Mouse (Mus musculus) 3T3-L1 (cell line): ENCODE results near the gene Fxr1.
"Not testable (repeated sequence)": the region's sequence is repeated elsewhere in the genome, so short reads cannot be mapped to it uniquely, and the experiment has no call there.

ENCODE experiments used
- DNase-seq: peaks from one replicate; pipeline ENCODE4 v3.0.0-alpha.2; 2015; ENCODE audit warnings: low read depth, low spot score

Gene Fxr1

GRCm38 (mm10) chr3:34041990-34042389 is 22.2 kb downstream of the Fxr1 start:
- DNase-seq: no peak

GRCm38 (mm10) chr3:34062352-34062751 is 42.6 kb downstream of the Fxr1 start:
- no peak for DNase-seq

GRCm38 (mm10) chr3:34068943-34069342 is 49.2 kb downstream of the Fxr1 start:
- not testable (repeated sequence) for DNase-seq

GRCm38 (mm10) chr3:34072726-34073125 is 53.0 kb downstream of the Fxr1 start:
- DNase-seq: no peak

- DNase-seq: no peak
These were observed 56.5 kb downstream of the Fxr1 start for GRCm38 (mm10) chr3:34076058-34076759.

GRCm38 (mm10) chr3:34080900-34081662 is 61.3 kb downstream of the Fxr1 start, which contains the start of gene Dnajc19:
Dnajc19 (minus strand) TSS chr3:34081321.
- DNase-seq: peak; percentile 92

- no peak for DNase-seq
These were observed 62.2 kb downstream of the Fxr1 start for GRCm38 (mm10) chr3:34081929-34082328.

- DNase-seq: no peak
These were observed 63.9 kb downstream of the Fxr1 start for GRCm38 (mm10) chr3:34083655-34084054.

GRCm38 (mm10) chr3:34102891-34103290 is 83.1 kb downstream of the Fxr1 start:
- DNase-seq: no peak

- DNase-seq: no peak
These were observed 84.3 kb downstream of the Fxr1 start for GRCm38 (mm10) chr3:34103902-34104672.

GRCm38 (mm10) chr3:34106421-34106820 is 86.7 kb downstream of the Fxr1 start:
- no peak for DNase-seq

GRCm38 (mm10) chr3:34107631-34108030 is 87.9 kb downstream of the Fxr1 start:
- DNase-seq: no peak

GRCm38 (mm10) chr3:34111941-34112685 is 92.4 kb downstream of the Fxr1 start:
- no peak for DNase-seq

GRCm38 (mm10) chr3:34115806-34116205 is 96.1 kb downstream of the Fxr1 start:
- DNase-seq: no peak

GRCm38 (mm10) chr3:34119869-34120268 is 100.1 kb downstream of the Fxr1 start:
- no peak for DNase-seq
